Mouse (Mus musculus) CD4-positive, CD25-positive, alpha-beta regulatory T cell, adult 4 months (primary cell): ENCODE data around the gene Lztr1. TPM values are rescaled to one million over a fixed set of nuclear protein-coding genes. Genes with fewer than 3 reads are reported as not detected.

Experiments
- ATAC-seq: one replicate; pipeline ENCODE4 v1.8.0; 2017
- polyA plus RNA-seq, 2 experiments: library from polyadenylated mRNA; unstranded; fragments of 100-300 nt; shearing (Covaris generic); gene quantifications; one replicate each; pipeline ENCODE4 v1.2.1; 2017

Gene Lztr1
- polyA plus RNA-seq, 2 experiments from 2014 or later = 53.9 to 68.8 TPM

DNA sequence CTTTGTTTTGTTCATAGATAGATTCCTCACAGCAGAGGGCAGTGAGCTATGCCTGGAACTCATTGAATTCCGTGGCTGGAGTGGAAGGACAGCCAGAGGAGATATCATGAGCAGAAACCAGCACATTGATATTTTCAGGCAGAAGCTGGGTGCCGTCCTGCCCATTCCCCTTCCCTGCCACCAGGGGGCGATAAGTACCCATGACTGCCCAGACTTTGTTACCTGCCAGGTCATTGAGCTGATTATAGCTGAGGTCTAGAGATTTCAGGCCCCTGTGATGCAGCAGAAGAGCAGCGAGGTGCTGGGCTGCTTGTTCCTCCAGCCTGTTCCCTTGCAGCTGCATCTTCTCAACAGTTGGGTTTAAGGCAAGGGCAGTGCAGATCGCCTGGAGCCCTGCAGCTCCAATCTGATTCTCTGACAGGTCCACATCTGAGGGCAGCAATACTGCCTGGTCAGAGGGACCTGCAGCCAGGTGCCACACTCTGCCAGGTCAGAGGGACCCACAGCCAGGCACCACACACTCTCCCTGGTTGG lies 49.5 kb downstream of the Lztr1 start:
- ATAC-seq = peak; percentile 35

DNA sequence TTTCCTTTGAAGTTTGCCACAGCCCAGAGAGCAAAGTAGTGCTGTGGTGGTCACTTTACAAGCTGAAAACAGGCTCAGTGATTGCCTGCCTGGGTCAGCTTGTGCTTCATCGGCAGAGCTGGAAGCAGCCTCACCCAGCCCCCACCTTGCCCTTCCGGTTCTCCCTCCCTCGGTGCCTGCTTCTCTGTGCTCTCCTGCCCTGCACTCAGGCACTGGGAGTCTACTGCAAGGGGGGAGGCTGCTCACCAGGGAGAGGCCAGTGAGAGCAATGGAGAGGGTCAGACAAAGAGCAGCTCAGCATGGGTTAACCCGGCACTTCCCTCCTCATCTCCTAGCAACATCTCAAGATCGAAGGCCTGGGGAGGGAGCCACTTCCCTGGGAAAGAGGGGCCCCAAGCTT lies 50.3 kb downstream of the Lztr1 start:
- no peak for ATAC-seq

DNA sequence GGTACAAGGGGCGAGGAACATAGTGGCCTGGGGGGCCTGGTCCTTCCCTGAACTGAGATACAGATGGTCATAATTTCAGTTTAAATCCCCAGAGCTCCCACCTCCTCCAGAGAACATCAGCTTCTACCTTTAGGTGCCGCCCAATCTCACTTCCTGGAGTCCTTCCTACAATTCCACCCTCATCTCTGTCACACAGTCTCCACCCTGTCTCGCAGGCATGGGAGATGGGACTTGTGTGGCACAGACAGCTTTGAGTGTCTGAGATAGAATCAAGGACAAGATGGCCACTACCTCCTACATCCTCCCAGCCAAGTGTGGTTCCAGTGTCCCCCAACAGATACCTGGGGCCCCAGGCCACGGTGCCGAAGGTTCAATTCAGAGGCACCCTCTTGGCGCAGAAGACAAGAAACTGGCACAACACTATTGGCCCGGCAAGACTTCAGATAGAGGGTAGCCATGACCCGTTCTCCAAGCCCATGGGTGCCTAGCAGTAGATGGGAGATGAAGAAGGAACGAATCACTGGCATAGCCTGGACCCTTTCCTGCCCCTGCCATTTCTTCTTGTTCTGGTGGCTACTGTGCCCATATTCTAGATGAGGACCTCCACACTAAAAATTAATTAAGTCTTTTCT lies 51.0 kb downstream of the Lztr1 start:
- ATAC-seq = no peak

DNA sequence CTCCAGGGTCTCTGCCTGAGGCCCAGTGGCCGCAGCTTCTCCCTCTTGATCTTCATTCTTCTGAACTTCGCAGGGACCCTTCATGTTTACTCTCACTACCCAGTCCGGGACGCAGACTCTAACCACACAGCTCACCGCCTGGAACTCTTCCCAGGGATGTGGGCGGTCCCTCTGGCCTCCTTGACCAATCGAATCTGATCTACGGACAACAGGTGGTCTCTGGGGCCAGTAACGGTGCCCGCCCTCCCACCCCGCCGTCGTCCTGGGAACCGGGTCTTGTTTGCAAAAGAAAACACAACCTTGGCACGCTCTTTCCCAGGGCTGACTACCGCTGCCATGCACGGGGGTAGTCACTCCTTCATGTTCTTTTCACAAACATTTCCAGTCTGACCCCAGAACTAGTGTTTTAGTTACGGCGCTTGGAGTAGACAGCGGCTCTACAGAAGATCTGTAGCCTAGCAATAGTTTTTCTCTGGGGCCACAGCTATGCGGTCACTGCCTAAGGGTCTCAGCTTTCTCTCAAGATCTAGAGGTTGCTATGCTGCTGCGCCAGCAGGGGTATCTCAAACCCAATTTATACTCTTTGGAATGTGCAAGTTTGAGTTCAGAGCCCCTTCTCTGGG lies 52.8 kb downstream of the Lztr1 start, which contains the start of gene Lrrc74b:
Gene Lrrc74b, minus strand, starts transcription at position 120 of the 623 bp plus-strand sequence.
- ATAC-seq = no peak

DNA sequence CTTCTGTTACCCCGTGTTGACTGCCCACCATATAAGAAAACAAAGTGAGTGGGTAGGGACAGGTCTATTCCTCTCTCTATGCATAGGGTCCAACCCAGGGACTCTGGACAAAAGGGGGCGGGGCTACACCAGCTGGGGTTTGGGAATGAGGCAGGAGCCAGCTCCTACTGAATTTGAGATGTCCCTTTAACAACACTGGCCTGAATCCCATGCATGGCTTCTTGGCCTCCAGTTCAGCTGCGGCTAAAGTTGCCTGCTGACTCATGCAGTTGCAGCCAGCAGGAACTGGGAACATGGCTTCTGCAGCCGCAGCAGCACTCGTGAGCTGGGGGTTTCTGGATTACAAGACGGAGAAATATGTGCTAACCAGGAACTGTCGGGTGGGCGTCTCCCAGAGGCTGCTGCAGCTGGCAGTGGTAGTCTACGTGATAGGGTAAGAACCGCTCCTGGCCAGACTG lies 53.3 kb downstream of the Lztr1 start, which contains the start of gene P2rx6:
Gene P2rx6, plus strand, starts transcription at position 135 of the 458 bp plus-strand sequence.
- ATAC-seq = no peak

DNA sequence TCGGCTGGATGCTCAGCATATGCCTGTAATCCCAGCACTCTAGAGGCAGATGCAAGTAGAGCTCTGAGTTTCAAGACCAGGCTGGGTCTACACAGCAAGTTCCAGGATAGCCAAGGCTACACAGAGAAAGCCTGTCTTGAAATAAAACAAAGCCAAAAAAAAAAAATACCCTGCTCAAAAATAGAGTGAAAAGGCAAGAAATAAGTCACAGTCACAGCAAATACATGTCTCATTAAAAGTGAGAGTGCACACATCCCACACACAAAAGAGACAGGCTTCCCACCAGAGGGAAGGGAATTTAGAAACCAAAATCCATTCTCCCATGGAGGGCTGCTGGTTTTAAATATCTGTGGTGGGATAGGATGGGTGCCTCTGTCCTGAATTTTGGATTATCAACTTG lies 55.1 kb downstream of the Lztr1 start:
- no peak for ATAC-seq

DNA sequence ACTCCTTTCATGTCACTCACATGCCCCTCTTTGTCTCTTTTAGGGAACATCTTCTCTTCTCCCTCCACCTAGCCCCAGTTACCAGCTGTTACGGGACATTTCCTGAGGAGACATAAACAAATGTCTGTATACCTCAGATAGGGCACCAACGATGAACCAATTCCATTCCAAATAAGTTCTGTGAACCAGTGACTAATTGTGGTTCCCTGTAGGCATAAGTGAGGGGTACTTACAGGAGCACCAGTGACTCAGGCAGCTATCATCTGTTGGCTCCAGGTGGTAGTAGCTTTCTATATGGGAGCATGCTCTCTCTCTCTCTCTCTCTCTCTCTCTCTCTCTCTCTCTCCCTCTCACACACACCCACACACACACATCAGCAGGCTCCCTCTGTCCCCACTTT lies 55.7 kb downstream of the Lztr1 start:
- no peak for ATAC-seq

DNA sequence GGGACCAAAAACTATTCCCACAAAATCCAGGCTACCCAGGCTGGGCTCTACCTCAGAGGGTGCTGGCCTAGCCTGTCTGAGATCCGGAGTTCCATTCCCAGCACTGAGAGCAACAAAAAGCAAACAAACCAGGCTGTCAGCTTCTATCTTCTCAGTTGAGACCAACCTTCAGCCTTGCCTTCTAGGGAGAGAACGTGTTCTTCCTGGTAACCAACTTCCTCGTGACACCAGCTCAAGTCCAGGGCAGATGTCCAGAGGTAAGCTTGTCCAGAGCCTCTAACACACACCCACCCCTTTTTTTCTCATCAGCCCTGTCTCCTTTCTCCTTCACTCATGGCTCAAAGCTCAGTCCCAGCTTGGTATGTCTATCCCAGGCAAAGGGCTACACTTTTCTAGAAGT lies 56.3 kb downstream of the Lztr1 start:
- no peak for ATAC-seq

DNA sequence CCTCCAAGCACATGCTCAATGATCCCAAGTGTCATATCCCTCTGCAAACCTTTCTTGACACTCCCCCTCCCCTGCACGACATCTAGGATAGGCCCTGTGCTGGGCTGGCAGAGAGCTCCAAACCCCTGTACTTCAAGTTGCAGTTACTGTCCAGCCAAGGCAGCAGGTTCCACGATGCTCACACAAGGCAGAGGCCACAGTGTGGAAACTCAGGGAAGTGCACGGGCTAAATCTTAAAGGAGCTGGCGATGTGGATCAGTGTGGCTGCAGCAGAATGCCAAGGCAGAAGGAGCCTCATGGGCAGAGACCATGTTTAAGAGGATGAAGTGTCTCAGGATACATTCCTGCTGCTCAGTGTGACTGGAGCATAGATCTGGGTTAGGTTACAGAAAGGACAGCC lies 57.7 kb downstream of the Lztr1 start:
- no peak for ATAC-seq

Other genes starting within 250 kb of the Lztr1 start
- gene Tmem191c, start 232.6 kb upstream of the Lztr1 start, polyA plus RNA-seq = 10 to 100 TPM; 31.0 to 41.3 TPM
- under 1 TPM; 0.82 TPM for gene Serpind1, start 177.3 kb upstream of the Lztr1 start, polyA plus RNA-seq
- 10 to 100 TPM; 10.5 to 22.1 TPM for gene Snap29, start 102.7 kb upstream of the Lztr1 start, polyA plus RNA-seq
- 10 to 100 TPM; 56.9 to 57.5 TPM for gene Pi4ka, start 102.4 kb upstream of the Lztr1 start, polyA plus RNA-seq
- gene Crkl, start 56.7 kb upstream of the Lztr1 start, polyA plus RNA-seq = 10 to 100 TPM; 20.2 to 24.2 TPM
- gene Aifm3, start 19.1 kb upstream of the Lztr1 start, polyA plus RNA-seq = under 1 TPM in 1 of 2 experiments, not detected in 1; 0.27 TPM
- gene Thap7, start 22.4 kb downstream of the Lztr1 start, polyA plus RNA-seq = 10 to 100 TPM; 66.1 to 98.7 TPM
- gene Lrrc74b, start 52.6 kb downstream of the Lztr1 start, polyA plus RNA-seq = not detected
- gene P2rx6, start 53.2 kb downstream of the Lztr1 start, polyA plus RNA-seq = not detected
- 1 to 10 TPM; 2.3 to 4.3 TPM for gene Slc7a4, start 74.5 kb downstream of the Lztr1 start, polyA plus RNA-seq
- gene Smpd4, start 110.7 kb downstream of the Lztr1 start, polyA plus RNA-seq = 10 to 100 TPM; 13.3 to 34.7 TPM
- 1 to 10 TPM in 1 of 2 experiments, under 1 TPM in 1; 0.52 to 1.2 TPM for gene Ccdc74a, start 137.8 kb downstream of the Lztr1 start, polyA plus RNA-seq
- 100 to 1,000 TPM in 1 of 2 experiments, 10 to 100 TPM in 1; 67.1 to 128 TPM for gene Med15, start 224.2 kb downstream of the Lztr1 start, polyA plus RNA-seq